In genomic region chr8:77440913-77441312, GRCm38 (mm10) we compare ENCODE assay signal across 17 mouse cellular contexts.
DNase-seq lines count a peak whose midpoint lies in the region; ATAC-seq and TF ChIP-seq lines count a peak whose summit lies in the region.
"Had no signal": no experiment of that assay in that cellular context is flagged by ENCODE, and none has a peak within 500 bp of the region (broad histone marks: within the 10 kb centered on the region; RNA-seq: fewer than 3 reads in every experiment).

No protein-coding gene starts in this region.

- H3K9ac ChIP-seq in liver, embryonic 13.5 days, result no peak overlapping the region
- H3K9ac ChIP-seq in liver, embryonic 11.5 days (ENCODE audit: low read depth, low read length), result no peak overlapping the region
- H3K9ac ChIP-seq: embryonic facial prominence, embryonic 12.5 days; forebrain, embryonic 15.5 days; heart, embryonic 13.5 days; hindbrain, embryonic 15.5 days had no signal

- H3K9me3 ChIP-seq in liver, embryonic 13.5 days (replicated peaks), result no peaks in the 10 kb centered on the region
- H3K9me3 ChIP-seq in liver, embryonic 11.5 days (ENCODE audit: control insufficient read depth, low read length), result no peaks in the 10 kb centered on the region
- H3K9me3 ChIP-seq: embryonic facial prominence, embryonic 12.5 days; forebrain, embryonic 15.5 days; hindbrain, embryonic 15.5 days had no signal

- peaks cover 29% of the 10 kb centered on the region for H3K4me1 ChIP-seq in liver, embryonic 13.5 days (replicated peaks)
- peaks cover 21% of the 10 kb centered on the region for H3K4me1 ChIP-seq in liver, embryonic 11.5 days (replicated peaks; ENCODE audit: control insufficient read depth, insufficient read depth, low read length)
- H3K4me1 ChIP-seq: forebrain, embryonic 15.5 days; hindbrain, embryonic 15.5 days had no signal

- intact Hi-C loops in gastrocnemius, adult 2 months (cut with DNase I), result loop anchor here (5.0 kb wide), 1 partner anchor 76 kb away; the partner anchor contains the start of gene Arhgap10

- H3K27ac ChIP-seq in gastrocnemius, adult 2 months, result peak overlapping the region; percentile 74
- no peak overlapping the region for H3K27ac ChIP-seq in liver, embryonic 13.5 days
- H3K27ac ChIP-seq in liver, embryonic 11.5 days (ENCODE audit: low read depth, low read length), result no peak overlapping the region
- H3K27ac ChIP-seq: embryonic facial prominence, embryonic 12.5 days; forebrain, embryonic 15.5 days; heart, embryonic 13.5 days; hindbrain, embryonic 15.5 days had no signal

- no peak for TF ChIP-seq CTCF in gastrocnemius, adult 2 months (IDR thresholded peaks at IDR 0.05)

- ATAC-seq in liver, embryonic 13.5 days (ENCODE audit: low read depth), result 0 out of 2 replicates have a peak, but pooled peaks have one; percentile 18
- ATAC-seq in liver, embryonic 11.5 days (replicated peaks; ENCODE audit: low FRiP score), result no peak
- ATAC-seq in megakaryocyte-erythroid progenitor cell, adult 5-6 weeks (replicated peaks; ENCODE audit: low FRiP score, low TSS enrichment, poor library complexity, severe bottlenecking), result peak; percentile 36; the same call in 1 of the 2 replicates
- ATAC-seq: activated CD4-positive, CD25-positive, alpha-beta regulatory T cell, adult 4 months; forebrain, embryonic 15.5 days had no signal

- no peaks in the 10 kb centered on the region for H3K27me3 ChIP-seq in liver, embryonic 13.5 days
- H3K27me3 ChIP-seq in liver, embryonic 11.5 days (replicated peaks; ENCODE audit: control insufficient read depth, insufficient read depth, low read length), result no peaks in the 10 kb centered on the region
- H3K27me3 ChIP-seq: embryonic facial prominence, embryonic 12.5 days; forebrain, embryonic 15.5 days; heart, embryonic 13.5 days; hindbrain, embryonic 15.5 days had no signal

- 41% methylated on average over 9 of the region's 9 CpGs for WGBS in liver, embryonic 13.5 days (ENCODE audit: insufficient replicate concordance)
- WGBS in liver, embryonic 11.5 days, result 57% methylated on average over 9 of the region's 9 CpGs

- no peak overlapping the region for H3K4me2 ChIP-seq in liver, embryonic 13.5 days
- no peak overlapping the region for H3K4me2 ChIP-seq in liver, embryonic 11.5 days
- H3K4me2 ChIP-seq: embryonic facial prominence, embryonic 12.5 days; forebrain, embryonic 15.5 days; heart, embryonic 13.5 days; hindbrain, embryonic 15.5 days had no signal

- no peak overlapping the region for H3K4me3 ChIP-seq in gastrocnemius, adult 2 months
- H3K4me3 ChIP-seq in liver, embryonic 13.5 days (replicated peaks), result no peak overlapping the region
- no peak overlapping the region for H3K4me3 ChIP-seq in liver, embryonic 11.5 days (ENCODE audit: low read depth, low read length)
- H3K4me3 ChIP-seq: embryonic facial prominence, embryonic 12.5 days; forebrain, embryonic 15.5 days; heart, embryonic 13.5 days; hindbrain, embryonic 15.5 days had no signal

- H3K36me3 ChIP-seq in liver, embryonic 13.5 days, result no peaks in the 10 kb centered on the region
- H3K36me3 ChIP-seq in liver, embryonic 11.5 days (ENCODE audit: control insufficient read depth, insufficient read depth, low read length), result no peaks in the 10 kb centered on the region
- H3K36me3 ChIP-seq: forebrain, embryonic 15.5 days; hindbrain, embryonic 15.5 days had no signal

- DNase-seq in gastrocnemius, adult 2 months, result no peak
- no peak for DNase-seq in gastrocnemius, adult 8-10 months (ENCODE audit: low spot score in 2 of 2)
- no peak for DNase-seq in liver, embryonic 13.5 days
- DNase-seq in liver, embryonic 11.5 days (ENCODE audit: low spot score), result no peak
- peak; percentile 36 for DNase-seq in testis, postnatal 14 days (ENCODE audit: low spot score)
- no peak for DNase-seq in testis, postnatal 10 days (ENCODE audit: low spot score)
- DNase-seq in urinary bladder, adult 18-20 months (ENCODE audit: low spot score in 2 of 2), result no peak
- DNase-seq: cerebellum, adult 18-20 months; cerebellum, adult 9-11 months; embryo, embryonic 11 days; heart, adult 11 months had no signal
